Comparison of ENCODE assay signal across 19 mouse cellular contexts in genomic region chr7:134187946-134188345, GRCm38 (mm10). TPM values are rescaled to one million over a fixed set of nuclear protein-coding genes. Genes with fewer than 3 reads are reported as not detected.
DNase-seq lines count a peak whose midpoint lies in the region; ATAC-seq and TF ChIP-seq lines count a peak whose summit lies in the region.
"Had no signal": no experiment of that assay in that cellular context is flagged by ENCODE, and none has a peak within 500 bp of the region (broad histone marks: within the 10 kb centered on the region; RNA-seq: fewer than 3 reads in every experiment).

No protein-coding gene starts in this region.

- ATAC-seq in liver, postnatal 0 days = no peak
- ATAC-seq in lung, embryonic 16.5 days (ENCODE audit: low read depth) = peak; percentile 41; the same call in 1 of the 2 replicates
- ATAC-seq in lung, postnatal 0 days = no peak
- ATAC-seq: activated CD4-positive, CD25-positive, alpha-beta regulatory T cell, adult 4 months; CD4-positive, CD25-positive, alpha-beta regulatory T cell, adult 4 months; Patski had no signal

- no peaks in the 10 kb centered on the region for H3K79me2 ChIP-seq in liver, adult 2 months (ENCODE audit: control insufficient read depth, insufficient read depth, low read length)

- no peaks in the 10 kb centered on the region for H3K9me3 ChIP-seq in liver, postnatal 0 days (ENCODE audit: low read length)
- H3K9me3 ChIP-seq in lung, embryonic 16.5 days (ENCODE audit: control insufficient read depth, low read length) = no peaks in the 10 kb centered on the region
- H3K9me3 ChIP-seq in lung, postnatal 0 days (ENCODE audit: low read length) = no peaks in the 10 kb centered on the region

- no peak for TF ChIP-seq POLR2A in liver, adult 2 months (IDR thresholded peaks at IDR 0.05; ENCODE audit: extremely low read depth, insufficient read depth, low read length)

- peak; percentile 57 for DNase-seq in liver, adult 2 months (ENCODE audit: extremely low read depth, low read depth, low spot score)
- no peak for DNase-seq in liver, postnatal 0 days
- no peak for DNase-seq in lung, postnatal 14 days
- peak; percentile 65 for DNase-seq in lung, postnatal 0 days (ENCODE audit: low spot score)
- DNase-seq in lung, postnatal 10 days = no peak
- no peak for DNase-seq in retina, postnatal 1 day
- DNase-seq: adrenal gland, adult 8-10 months; B cell, adult 2 months; cerebellum, adult 11 months; cerebellum, adult 11-12 months; cerebellum, adult 18-20 months had no signal

- no peaks in the 10 kb centered on the region for H3K36me3 ChIP-seq in liver, adult 2 months (ENCODE audit: control insufficient read depth, insufficient read depth, low read length)
- H3K36me3 ChIP-seq in liver, postnatal 0 days (replicated peaks; ENCODE audit: insufficient read depth, low read length) = no peaks in the 10 kb centered on the region
- H3K36me3 ChIP-seq in lung, embryonic 16.5 days (ENCODE audit: control insufficient read depth, insufficient read depth, low read length) = peaks cover 11% of the 10 kb centered on the region
- H3K36me3 ChIP-seq in lung, postnatal 0 days (ENCODE audit: insufficient read depth, low read length) = no peaks in the 10 kb centered on the region
- H3K36me3 ChIP-seq: G1E had no signal

- H3K27me3 ChIP-seq in liver, adult 2 months (ENCODE audit: control insufficient read depth, insufficient read depth, low read length) = no peaks in the 10 kb centered on the region
- no peaks in the 10 kb centered on the region for H3K27me3 ChIP-seq in liver, postnatal 0 days (ENCODE audit: insufficient read depth, low read length)
- H3K27me3 ChIP-seq in lung, embryonic 16.5 days (ENCODE audit: control insufficient read depth, insufficient read depth, low read depth, low read length) = no peaks in the 10 kb centered on the region
- no peaks in the 10 kb centered on the region for H3K27me3 ChIP-seq in lung, postnatal 0 days (replicated peaks; ENCODE audit: insufficient read depth, low read length)
- H3K27me3 ChIP-seq: CH12.LX, Patski had no signal

- peaks cover 15% of the 10 kb centered on the region for H3K4me1 ChIP-seq in liver, adult 2 months (ENCODE audit: control insufficient read depth, insufficient read depth, low read length)
- H3K4me1 ChIP-seq in liver, postnatal 0 days (ENCODE audit: insufficient read depth) = no peaks in the 10 kb centered on the region
- peaks cover 23% of the 10 kb centered on the region for H3K4me1 ChIP-seq in lung, embryonic 16.5 days (replicated peaks; ENCODE audit: control insufficient read depth, insufficient read depth, low read length)
- H3K4me1 ChIP-seq in lung, postnatal 0 days (ENCODE audit: insufficient read depth, low read depth, low read length) = peaks cover 11% of the 10 kb centered on the region; the same call in 1 of the 2 replicates
- H3K4me1 ChIP-seq in brown adipose tissue, adult 24 weeks (ENCODE audit: control insufficient read depth, insufficient read depth, insufficient read length, low read length) = peaks cover 24% of the 10 kb centered on the region

- H3K9ac ChIP-seq in liver, adult 2 months (ENCODE audit: low read depth, low read length) = no peak overlapping the region
- no peak overlapping the region for H3K9ac ChIP-seq in liver, postnatal 0 days (replicated peaks)
- H3K9ac ChIP-seq in lung, embryonic 16.5 days (ENCODE audit: low read length) = no peak overlapping the region
- H3K9ac ChIP-seq in lung, postnatal 0 days (replicated peaks; ENCODE audit: low read depth) = no peak overlapping the region

- TF ChIP-seq EP300 in liver, postnatal 0 days (IDR thresholded peaks at IDR 0.05; ENCODE audit: low read depth) = no peak
- no peak for TF ChIP-seq EP300 in lung, postnatal 0 days (IDR thresholded peaks at IDR 0.05)

- no peak overlapping the region for H3K4me3 ChIP-seq in liver, adult 2 months (ENCODE audit: insufficient read depth, low read depth, low read length)
- no peak overlapping the region for H3K4me3 ChIP-seq in liver, postnatal 0 days (ENCODE audit: low read depth, low read length)
- H3K4me3 ChIP-seq in lung, embryonic 16.5 days (ENCODE audit: low read length) = no peak overlapping the region
- H3K4me3 ChIP-seq in lung, postnatal 0 days (ENCODE audit: low read depth, low read length) = no peak overlapping the region
- no peak overlapping the region for H3K4me3 ChIP-seq in brown adipose tissue, adult 24 weeks (ENCODE audit: insufficient read depth, low read depth, low read length)

- TF ChIP-seq CTCF in liver, adult 2 months (IDR thresholded peaks at IDR 0.05; ENCODE audit: low read depth, low read length) = no peak
- no peak for TF ChIP-seq CTCF in liver, postnatal 0 days (IDR thresholded peaks at IDR 0.05; ENCODE audit: low read depth)
- no peak for TF ChIP-seq CTCF in lung, postnatal 0 days (IDR thresholded peaks at IDR 0.05)

- no peak overlapping the region for H3K4me2 ChIP-seq in liver, postnatal 0 days (ENCODE audit: low read depth, low read length)
- H3K4me2 ChIP-seq in lung, embryonic 16.5 days (ENCODE audit: low read depth, low read length) = no peak overlapping the region
- no peak overlapping the region for H3K4me2 ChIP-seq in lung, postnatal 0 days (replicated peaks; ENCODE audit: low read depth, low read length)

- WGBS in liver, adult 2 months = 13% methylated on average over 1 of the region's 1 CpGs
- 81% methylated on average over 1 of the region's 1 CpGs for WGBS in liver, postnatal 0 days (ENCODE audit: insufficient replicate concordance)
- WGBS in lung, embryonic 16.5 days = 47% methylated on average over 1 of the region's 1 CpGs
- WGBS in lung, postnatal 0 days = 34% methylated on average over 1 of the region's 1 CpGs

- no peak overlapping the region for H3K27ac ChIP-seq in liver, adult 2 months (replicated peaks; ENCODE audit: insufficient read depth, low read depth, low read length)
- H3K27ac ChIP-seq in liver, postnatal 0 days (ENCODE audit: low read depth) = no peak overlapping the region
- peak overlapping the region; percentile 45 for H3K27ac ChIP-seq in lung, embryonic 16.5 days (ENCODE audit: low read length)
- H3K27ac ChIP-seq in lung, postnatal 0 days (ENCODE audit: low read length) = no peak overlapping the region
- peak overlapping the region; percentile 97 for H3K27ac ChIP-seq in brown adipose tissue, adult 24 weeks (replicated peaks; ENCODE audit: low read depth, low read length)

RNA-seq across cellular contexts. Expression of gene Adam12, which starts 44.0 kb away (rescaled TPM):
- 0.28 and 1.9 TPM in 2 replicates for total RNA-seq in liver, adult 2 months (2014; rRNA removed)
- polyA plus RNA-seq in liver, adult 2 months (2012; rRNA removed) = 0.17 and 0.28 TPM in 2 replicates
- 0.93 and 1.1 TPM in 2 replicates for polyA plus RNA-seq in liver, postnatal 0 days (2015; fragmentation: Nextera tagmentation; extraction: Ambion mirVana)
- 15.3 and 15.7 TPM in 2 replicates for polyA plus RNA-seq in lung, embryonic 16.5 days (2015; fragmentation: Nextera tagmentation; extraction: Ambion mirVana)
- 2.5 and 2.6 TPM in 2 replicates for polyA plus RNA-seq in lung, postnatal 0 days (2015; fragmentation: Nextera tagmentation; extraction: Ambion mirVana)
- polyA plus RNA-seq in brown adipose tissue, adult 24 weeks (2012; ENCODE audit: insufficient read depth, insufficient read length, missing spikeins) = 10.4 and 10.5 TPM in 2 replicates
- total RNA-seq: CH12.LX, MEL had no signal
- polyA plus RNA-seq: G1E had no signal

Comparison
In these comparisons a context has a peak if more than half of its experiments do, and no peak if none do; other contexts are left out.
1. DNase-seq: peak in liver, adult 2 months (single experiment) and lung, postnatal 0 days (single experiment); none in liver, postnatal 0 days (single experiment), lung, postnatal 14 days (single experiment), lung, postnatal 10 days (single experiment) and retina, postnatal 1 day (single experiment).
2. H3K27ac ChIP-seq: peak in lung, embryonic 16.5 days (single experiment) and brown adipose tissue, adult 24 weeks (single experiment); none in liver, adult 2 months (single experiment), liver, postnatal 0 days (single experiment) and lung, postnatal 0 days (single experiment).